Mouse (Mus musculus) bone marrow, adult 2 months (tissue): Measurements from ENCODE around the gene Keg1. TPM values are rescaled to one million over a fixed set of nuclear protein-coding genes. Genes with fewer than 3 reads are reported as not detected.
"Not testable (repeated sequence)": the region's sequence is repeated elsewhere in the genome, so short reads cannot be mapped to it uniquely, and the experiment has no call there.

Source experiments
- H3K27ac ChIP-seq: fragments of 200-500 bp; 2 replicates; pipeline ENCODE4 v1.5.1; 2012; ENCODE audit warnings: low read depth, mild to moderate bottlenecking, control low read depth, inconsistent platforms, low read length; ENCODE audit not compliant: control insufficient read depth, poor library complexity, insufficient read depth
- H3K4me1 ChIP-seq: fragments of 200-500 bp; 2 replicates; pipeline ENCODE4 v1.6.1; 2011; ENCODE audit warnings: low read length; ENCODE audit not compliant: control insufficient read depth, insufficient read depth
- H3K4me3 ChIP-seq: fragments of 200-500 bp; replicated peaks from 2 replicates; pipeline ENCODE3; 2011; ENCODE audit warnings: mild to moderate bottlenecking, low read depth, low read length, control low read depth; ENCODE audit not compliant: control insufficient read depth
- CTCF ChIP-seq: fragments of 200-500 bp; IDR thresholded peaks from 2 replicates; pipeline ENCODE4 v1.5.1; 2011; ENCODE audit warnings: low read length, control low read depth; ENCODE audit not compliant: control insufficient read depth, insufficient read depth
- POLR2A ChIP-seq: fragments of 200-500 bp; IDR thresholded peaks from 2 replicates; pipeline ENCODE4 v1.6.1; 2011; ENCODE audit warnings: low read depth, mild to moderate bottlenecking, control low read depth, low read length, borderline replicate concordance; ENCODE audit not compliant: control insufficient read depth
- WGBS: fragments of 180-500 bp; shearing (Covaris S2); methylation state at CpG from one replicate; pipeline ENCODE4 v1.1.7; 2018; 5-methylcytosine and 5-hydroxymethylcytosine counted together
- polyA plus RNA-seq: library from polyadenylated mRNA; stranded (reverse); fragments of >200 nt; gene quantifications from 2 replicates; pipeline ENCODE4 v1.2.4, GENCODE M21; 2011; ENCODE audit warnings: low replicate concordance; ENCODE audit not compliant: missing spikeins, insufficient read depth, insufficient read length

The Keg1 gene
- polyA plus RNA-seq, 1 experiment, result 9.3 TPM

- TF ChIP-seq CTCF (no peak), POLR2A (no peak)
- no peaks in the 10 kb centered on the region for H3K4me1 ChIP-seq
- no peak overlapping the region for H3K27ac ChIP-seq
- no peak overlapping the region for H3K4me3 ChIP-seq
Observed at GRCm38 (mm10) chr19:12696221-12696620, 635 bp downstream of the Keg1 start.

DNA sequence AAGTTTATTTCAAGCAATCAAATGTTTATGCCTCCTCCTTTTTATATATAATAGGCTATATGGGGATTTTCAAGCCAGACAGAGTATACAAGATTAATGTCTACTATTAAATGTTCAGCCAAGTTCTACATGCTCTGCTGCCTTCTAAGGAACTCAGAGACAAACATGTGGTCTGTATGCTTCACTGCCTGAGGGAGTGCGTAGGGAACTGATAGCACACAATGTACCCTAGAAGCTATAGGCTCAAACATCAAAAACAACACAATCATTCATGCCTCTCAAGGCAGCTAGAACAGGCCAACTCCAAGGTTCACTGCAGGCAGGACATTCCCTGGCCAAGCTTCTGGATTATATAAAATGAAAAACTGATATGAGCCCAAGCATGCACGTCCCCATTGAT is 12.9 kb downstream of the Keg1 start:
- TF ChIP-seq CTCF, result no peak
- Histone ChIP-seq H3K27ac (no peak overlapping the region), H3K4me3 (no peak overlapping the region), H3K4me1 (no peaks in the 10 kb centered on the region)
- 61% methylated on average over 2 of the region's 2 CpGs for whole genome bisulfite sequencing

DNA sequence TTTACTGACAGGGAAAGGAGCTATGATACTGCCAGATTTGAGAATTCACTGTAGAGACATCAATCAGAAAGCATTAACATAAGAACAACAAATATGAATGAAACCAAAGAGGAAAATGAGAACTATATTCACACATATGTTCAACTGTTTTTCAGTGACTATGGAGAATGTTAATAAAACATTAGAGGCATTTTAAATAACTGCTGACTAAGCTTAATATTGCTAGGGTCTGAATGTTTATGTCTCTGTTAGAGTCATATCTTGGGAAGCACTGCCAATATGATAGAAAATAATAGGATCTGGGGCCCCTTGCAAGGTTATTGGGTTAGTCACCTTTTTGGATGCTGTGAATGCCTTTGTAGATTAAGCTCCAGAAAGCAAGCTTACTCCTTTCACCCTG is 13.4 kb downstream of the Keg1 start:
- TF ChIP-seq CTCF, result no peak
- TF ChIP-seq POLR2A, result no peak
- Histone ChIP-seq H3K4me1 (no peaks in the 10 kb centered on the region), H3K27ac (no peak overlapping the region)

DNA sequence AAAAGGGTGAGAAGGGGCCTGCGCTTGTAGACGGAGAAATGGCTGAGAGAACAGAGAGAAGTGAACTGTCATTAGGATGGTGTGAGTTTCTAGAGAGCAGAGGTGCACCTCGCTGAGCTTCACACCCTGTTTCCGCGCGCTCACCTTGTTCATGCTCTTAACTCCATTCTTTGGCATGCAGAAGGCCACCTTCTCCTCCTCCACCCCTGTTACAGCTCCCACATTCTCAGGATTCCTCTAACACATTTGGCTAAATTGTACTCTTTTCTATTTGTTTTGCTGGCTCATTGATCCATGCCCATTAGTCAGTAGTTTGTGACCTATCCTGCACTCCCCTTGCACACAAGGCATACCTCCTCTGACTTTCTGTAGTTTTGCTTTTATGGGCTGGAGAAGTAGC is 23.6 kb downstream of the Keg1 start:
- H3K27ac ChIP-seq, result no peak overlapping the region
- TF ChIP-seq CTCF, result no peak
- TF ChIP-seq POLR2A, result no peak
- no peak overlapping the region for H3K4me3 ChIP-seq
- no peaks in the 10 kb centered on the region for H3K4me1 ChIP-seq
- WGBS, result 80% methylated on average over 6 of the region's 6 CpGs

More for the DNA sequence above, 13.4 kb downstream of the Keg1 start:
- no peak overlapping the region for H3K4me3 ChIP-seq

DNA sequence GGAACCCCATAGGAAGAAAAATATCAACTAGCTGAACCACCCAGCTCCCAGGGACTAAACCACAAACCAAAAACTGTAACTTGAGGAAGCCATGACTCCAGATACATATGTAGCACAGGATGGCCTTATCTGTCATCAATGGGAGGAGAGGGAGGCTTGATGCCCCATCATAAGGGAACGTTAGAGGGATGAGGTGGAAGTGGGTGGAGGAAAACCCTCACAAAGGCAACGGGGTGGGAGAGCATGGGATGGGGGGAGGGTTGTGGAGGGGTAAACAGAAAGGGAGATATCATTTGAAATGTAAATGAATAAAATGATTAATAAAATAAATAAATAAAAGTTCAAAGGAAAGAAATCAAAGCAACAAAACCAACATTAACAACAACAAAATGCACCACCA is 24.9 kb downstream of the Keg1 start:
- WGBS, result 43% methylated on average over 2 of the region's 2 CpGs

DNA sequence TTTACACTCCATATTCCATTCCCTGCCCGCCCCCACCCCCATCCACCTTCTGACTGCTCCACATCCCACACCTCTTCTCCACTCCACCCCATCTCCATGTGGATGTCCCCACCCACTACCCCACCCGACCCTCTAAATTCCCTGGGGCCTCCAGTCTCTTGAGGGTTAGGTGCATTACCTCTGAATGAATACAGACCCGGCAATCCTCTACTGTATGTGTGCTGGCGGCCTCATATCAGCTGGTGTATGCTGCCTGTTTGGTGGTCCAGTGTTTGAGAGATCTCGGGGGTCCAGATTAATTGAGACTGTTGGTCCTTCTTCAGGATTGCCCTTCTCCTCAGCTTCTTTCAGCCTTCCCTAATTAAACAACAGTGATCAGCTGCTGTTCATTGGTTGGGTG is 25.3 kb downstream of the Keg1 start:
- not testable (repeated sequence) for H3K4me3 ChIP-seq, H3K4me1 ChIP-seq, H3K27ac ChIP-seq
- 74% methylated on average over 5 of the region's 5 CpGs for WGBS

More for the DNA sequence above, 24.9 kb downstream of the Keg1 start:
- no peaks in the 10 kb centered on the region for H3K4me1 ChIP-seq
- TF ChIP-seq POLR2A, result no peak
- no peak for TF ChIP-seq CTCF
- no peak overlapping the region for H3K27ac ChIP-seq
- H3K4me3 ChIP-seq, result no peak overlapping the region

DNA sequence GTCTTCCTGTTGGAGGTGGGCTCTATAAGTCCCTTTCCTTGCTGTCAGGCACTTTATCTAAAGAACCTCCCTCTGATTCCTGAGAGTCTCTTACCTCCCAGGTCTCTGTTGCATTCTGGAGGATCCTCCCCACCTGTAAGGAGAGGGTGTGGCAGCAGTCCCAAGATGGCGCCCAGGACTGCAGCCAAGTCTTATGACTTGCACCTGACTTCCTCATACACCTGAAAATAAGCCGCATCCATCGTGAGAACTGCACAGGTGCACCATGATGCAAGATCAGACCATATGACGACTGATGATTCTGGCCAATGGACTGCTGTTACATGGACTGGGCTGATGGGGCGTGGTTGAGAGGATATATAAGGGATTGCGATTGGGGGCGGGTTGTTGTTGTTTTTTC is 26.0 kb downstream of the Keg1 start:
- WGBS, result 79% methylated on average over 7 of the region's 7 CpGs

DNA sequence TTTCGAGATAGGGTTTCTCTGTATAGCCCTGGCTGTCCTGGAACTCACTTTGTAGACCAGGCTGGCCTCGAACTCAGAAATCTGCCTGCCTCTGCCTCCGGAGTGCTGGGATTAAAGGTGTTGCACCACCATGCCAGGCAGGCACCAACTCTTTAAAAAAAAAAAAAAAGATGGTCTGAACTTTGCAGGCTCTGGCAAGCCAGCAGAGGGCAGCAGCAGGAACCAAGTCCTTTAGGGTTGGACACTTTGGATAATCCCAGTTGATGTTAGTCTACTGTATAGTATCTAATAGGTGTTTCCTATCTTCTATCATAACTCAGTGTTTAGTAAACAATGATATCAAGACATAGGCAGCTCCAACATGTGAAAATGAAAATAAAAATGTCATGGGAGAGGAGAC is 26.7 kb downstream of the Keg1 start:
- WGBS, result 69% methylated on average over 3 of the region's 3 CpGs
- H3K4me3 ChIP-seq, result no peak overlapping the region
- no peak overlapping the region for H3K27ac ChIP-seq
- no peaks in the 10 kb centered on the region for H3K4me1 ChIP-seq
- TF ChIP-seq POLR2A (no peak), CTCF (peak; percentile 33; the same call in 1 of the 2 replicates)

More for the DNA sequence above, 26.0 kb downstream of the Keg1 start:
- H3K27ac ChIP-seq, H3K4me3 ChIP-seq, H3K4me1 ChIP-seq: not testable (repeated sequence)

DNA sequence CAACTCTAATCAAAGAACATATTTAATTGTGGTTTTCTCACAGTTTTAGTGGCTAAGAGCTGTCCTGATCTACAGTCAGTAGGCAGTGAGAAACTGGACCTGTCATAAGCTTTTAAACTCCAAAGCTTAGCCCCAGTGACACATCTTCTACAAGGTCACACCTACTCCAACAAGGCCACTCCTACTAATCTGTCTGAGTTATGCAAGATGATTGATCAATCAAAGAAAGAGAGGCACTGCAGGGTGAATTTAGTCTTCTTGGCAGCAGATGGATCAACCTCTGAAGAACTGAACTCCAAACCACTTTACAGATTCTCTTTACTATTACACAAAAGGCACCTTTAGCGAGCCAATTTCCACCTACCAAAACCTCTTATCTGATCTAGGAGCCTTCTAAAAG is 30.3 kb downstream of the Keg1 start:
- Histone ChIP-seq H3K4me3 (no peak overlapping the region), H3K27ac (no peak overlapping the region), H3K4me1 (no peaks in the 10 kb centered on the region)
- 62% methylated on average over 1 of the region's 1 CpGs for WGBS
- no peak for TF ChIP-seq POLR2A
- TF ChIP-seq CTCF, result no peak

DNA sequence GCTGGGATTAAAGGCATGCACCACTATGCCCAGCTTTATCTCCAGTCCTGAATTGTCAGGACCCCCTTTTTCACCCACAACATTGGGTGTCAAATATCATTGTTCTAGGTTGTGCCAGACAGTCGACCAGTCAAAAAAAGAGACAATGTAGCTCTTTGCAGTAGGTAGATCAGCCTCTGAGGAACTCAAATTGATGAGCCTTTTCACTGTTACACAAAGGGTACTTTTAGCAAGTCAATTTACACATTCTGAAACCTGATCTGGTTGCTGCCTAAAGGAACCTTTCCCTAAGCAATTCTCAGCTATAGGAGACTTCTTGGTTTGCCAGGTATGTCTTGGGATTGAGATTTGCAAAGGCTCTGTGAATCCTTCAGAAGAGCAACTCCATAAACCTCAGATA is 35.5 kb downstream of the Keg1 start:
- no peak for TF ChIP-seq POLR2A
- no peak for TF ChIP-seq CTCF
- Histone ChIP-seq H3K4me3 (no peak overlapping the region), H3K27ac (no peak overlapping the region), H3K4me1 (no peaks in the 10 kb centered on the region)
- 64% methylated on average over 1 of the region's 1 CpGs for WGBS
